In genomic region chr9:77918961-77919670, GRCm38 (mm10) we compare ENCODE assay signal across 8 mouse cellular contexts. TPM values are rescaled to one million over a fixed set of nuclear protein-coding genes. Genes with fewer than 3 reads are reported as not detected.
A peak's percentile ranks its signal among the peaks of the same experiment; 100 is the strongest.
DNase-seq lines count a peak whose midpoint lies in the region; ATAC-seq and TF ChIP-seq lines count a peak whose summit lies in the region.

No protein-coding gene starts in this region.

- peak overlapping the region; percentile 85 for H3K4me2 ChIP-seq in kidney, embryonic 14.5 days (replicated peaks; ENCODE audit: low read depth, low read length)
- H3K4me2 ChIP-seq in heart, postnatal 0 days (ENCODE audit: low read depth, low read length): peak overlapping the region; percentile 91
- H3K4me2 ChIP-seq in liver, embryonic 14.5 days (ENCODE audit: low read depth): peak overlapping the region; percentile 80

- peak overlapping the region; percentile 92 for H3K4me3 ChIP-seq in kidney, embryonic 14.5 days (ENCODE audit: low read length)
- peak overlapping the region; percentile 19 for H3K4me3 ChIP-seq in brown adipose tissue, adult 24 weeks (ENCODE audit: insufficient read depth, low read depth, low read length)
- peak overlapping the region; percentile 81 for H3K4me3 ChIP-seq in heart, postnatal 0 days (ENCODE audit: low read depth, low read length)
- no peak overlapping the region for H3K4me3 ChIP-seq in liver, embryonic 14.5 days (ENCODE audit: insufficient read depth in 1 of 2, low read depth in 2 of 2, low read length in 2 of 2)

- no peak for DNase-seq in kidney, postnatal 36 days
- no peak for DNase-seq in heart, postnatal 0 days (ENCODE audit: low spot score)
- DNase-seq in liver, embryonic 14.5 days (ENCODE audit: low read depth in 3 of 3, low spot score in 3 of 3): no peak
- no peak for DNase-seq in embryo, embryonic 9.5 days (ENCODE audit: extremely low spot score)
- DNase-seq in adrenal gland, postnatal 36 days: no peak
- no peak for DNase-seq in thymus, postnatal 25 days

- peaks cover 17% of the 10 kb centered on the region for H3K4me1 ChIP-seq in kidney, embryonic 14.5 days (ENCODE audit: control insufficient read depth, insufficient read depth, low read length)
- H3K4me1 ChIP-seq in brown adipose tissue, adult 24 weeks (ENCODE audit: control insufficient read depth, insufficient read depth, insufficient read length, low read length): peaks cover 23% of the 10 kb centered on the region
- peaks cover 13% of the 10 kb centered on the region; the same call in 1 of the 2 replicates for H3K4me1 ChIP-seq in heart, postnatal 0 days (ENCODE audit: control insufficient read depth, insufficient read depth)
- H3K4me1 ChIP-seq in liver, embryonic 14.5 days (replicated peaks; ENCODE audit: control insufficient read depth in 2 of 2, insufficient read depth in 2 of 2, low read length in 1 of 2): peaks cover 7 to 13% of the 10 kb centered on the region in 2 experiments

- H3K9ac ChIP-seq in kidney, embryonic 14.5 days (ENCODE audit: low read depth, low read length): no peak overlapping the region
- no peak overlapping the region for H3K9ac ChIP-seq in heart, postnatal 0 days (replicated peaks; ENCODE audit: low read depth, low read length)
- no peak overlapping the region for H3K9ac ChIP-seq in liver, embryonic 14.5 days (replicated peaks)

- H3K27ac ChIP-seq in kidney, embryonic 14.5 days (ENCODE audit: low read depth, low read length): no peak overlapping the region
- H3K27ac ChIP-seq in brown adipose tissue, adult 24 weeks (replicated peaks; ENCODE audit: low read depth, low read length): peak overlapping the region; percentile 74
- no peak overlapping the region for H3K27ac ChIP-seq in heart, postnatal 0 days (ENCODE audit: low read depth)
- H3K27ac ChIP-seq in liver, embryonic 14.5 days: no peak overlapping the region

- WGBS in kidney, embryonic 14.5 days: 63% methylated on average over 5 of the region's 5 CpGs
- WGBS in heart, postnatal 0 days: 53% methylated on average over 5 of the region's 5 CpGs
- WGBS in liver, embryonic 14.5 days (ENCODE audit: insufficient replicate concordance): 45% methylated on average over 5 of the region's 5 CpGs

- no peak for ATAC-seq in kidney, embryonic 14.5 days (ENCODE audit: low FRiP score, low TSS enrichment)
- no peak for ATAC-seq in heart, postnatal 0 days (ENCODE audit: insufficient read depth, low read depth)
- no peak for ATAC-seq in liver, embryonic 14.5 days (ENCODE audit: insufficient read depth)

- H3K9me3 ChIP-seq in kidney, embryonic 14.5 days (ENCODE audit: control insufficient read depth, low read length): no peaks in the 10 kb centered on the region
- no peaks in the 10 kb centered on the region for H3K9me3 ChIP-seq in heart, postnatal 0 days (replicated peaks; ENCODE audit: control insufficient read depth, low read length)
- no peaks in the 10 kb centered on the region for H3K9me3 ChIP-seq in liver, embryonic 14.5 days (ENCODE audit: control insufficient read depth, low read length)

- no peaks in the 10 kb centered on the region for H3K36me3 ChIP-seq in kidney, embryonic 14.5 days (ENCODE audit: control insufficient read depth, insufficient read depth, low read length)
- H3K36me3 ChIP-seq in heart, postnatal 0 days (replicated peaks; ENCODE audit: control insufficient read depth, insufficient read depth, low read length): 0 out of 2 replicates have a peak, but pooled peaks cover 4% of the 10 kb centered on the region
- no peaks in the 10 kb centered on the region for H3K36me3 ChIP-seq in liver, embryonic 14.5 days (replicated peaks; ENCODE audit: control insufficient read depth, insufficient read depth, low read depth)

- H3K27me3 ChIP-seq in kidney, embryonic 14.5 days (ENCODE audit: control insufficient read depth, insufficient read depth, low read length): no peaks in the 10 kb centered on the region
- H3K27me3 ChIP-seq in heart, postnatal 0 days (ENCODE audit: control insufficient read depth, insufficient read depth, low read length): no peaks in the 10 kb centered on the region
- H3K27me3 ChIP-seq in liver, embryonic 14.5 days (ENCODE audit: control insufficient read depth, insufficient read depth, low read length): no peaks in the 10 kb centered on the region

- TF ChIP-seq EP300 in heart, postnatal 0 days (IDR thresholded peaks at IDR 0.05; ENCODE audit: low read depth): no peak
- TF ChIP-seq EP300 in liver, embryonic 14.5 days (IDR thresholded peaks at IDR 0.05; ENCODE audit: low read depth): no peak

- no peak for TF ChIP-seq CTCF in heart, postnatal 0 days (IDR thresholded peaks at IDR 0.05; ENCODE audit: low read depth)
- no peak for TF ChIP-seq CTCF in liver, embryonic 14.5 days (IDR thresholded peaks at IDR 0.05; ENCODE audit: low read depth)

RNA-seq across cellular contexts. Expression of gene Elovl5, which starts 2.0 kb away (rescaled TPM):
- 73.9 and 112 TPM in 2 replicates for polyA plus RNA-seq in kidney, embryonic 14.5 days (2014; fragmentation: Nextera tagmentation; extraction: Ambion mirVana)
- 85.7 and 123 TPM in 2 replicates for polyA plus RNA-seq in brown adipose tissue, adult 24 weeks (2012; ENCODE audit: insufficient read depth, insufficient read length, missing spikeins)
- 53.3 and 80.1 TPM in 2 replicates for total RNA-seq in heart, postnatal 0 days (2014; rRNA removed; ENCODE audit: low replicate concordance)
- polyA plus RNA-seq in heart, postnatal 0 days (2015; fragmentation: Nextera tagmentation; extraction: Ambion mirVana): 47.1 and 48.4 TPM in 2 replicates
- 9.7 and 10.5 TPM in 2 replicates for polyA plus RNA-seq in liver, embryonic 14.5 days (2012; rRNA removed)
- 15.7 and 19.3 TPM in 2 replicates for polyA plus RNA-seq in liver, embryonic 14.5 days (2014; fragmentation: Nextera tagmentation; extraction: Ambion mirVana)
- 100 to 1,000 TPM; 613 to 759 TPM for total RNA-seq in adrenal gland, postnatal 36 days (2021)

Comparison
In these comparisons a context has a peak if more than half of its experiments do, and no peak if none do; other contexts are left out.
1. H3K4me3 ChIP-seq: peak in kidney, embryonic 14.5 days (single experiment), brown adipose tissue, adult 24 weeks (single experiment) and heart, postnatal 0 days (single experiment); none in liver, embryonic 14.5 days (0 of 2).
2. Peak in every context shown above with its lines, with median percentiles within 50 percentile points of each other: H3K4me2 ChIP-seq.